Mouse (Mus musculus): ENCODE results near the gene Marc2.
A peak's percentile ranks its signal among the peaks of the same experiment; 100 is the strongest.

Gene Marc2

DNA sequence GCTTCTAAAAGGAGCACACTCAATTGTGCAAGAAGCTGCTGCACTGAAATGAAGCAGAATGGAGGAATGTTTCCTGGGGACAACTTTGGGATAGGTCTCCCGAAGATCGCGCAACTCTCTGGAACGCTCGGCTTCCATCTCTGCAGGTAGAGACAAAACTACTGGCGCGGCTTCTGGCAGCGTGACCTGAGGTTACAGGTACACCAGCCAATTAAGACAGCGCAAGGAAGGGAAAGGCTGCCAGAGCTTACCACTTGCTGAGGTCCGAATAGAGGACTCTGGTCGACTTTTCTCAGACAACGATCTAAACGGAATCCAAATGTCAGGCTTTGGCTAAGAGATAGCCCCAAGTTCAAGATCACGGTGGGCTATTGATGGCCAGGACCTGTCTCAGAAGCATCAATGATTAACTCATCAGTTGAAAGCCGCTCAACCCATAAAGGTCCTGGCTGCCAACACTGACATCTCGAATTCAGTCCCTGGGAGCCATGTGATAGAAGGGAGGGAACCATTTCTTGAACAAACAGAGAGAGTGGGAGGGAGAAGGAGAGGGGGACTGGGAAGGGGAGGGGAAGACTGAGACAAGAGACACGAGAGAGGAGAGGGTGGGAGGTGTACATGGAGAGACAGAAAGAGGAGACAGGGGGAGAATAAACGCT is at the start of gene Marc2:
Marc2 (minus strand) TSS at position 360 of the 659 bp plus-strand sequence.
- peak; percentile 24 for DNase-seq

DNA sequence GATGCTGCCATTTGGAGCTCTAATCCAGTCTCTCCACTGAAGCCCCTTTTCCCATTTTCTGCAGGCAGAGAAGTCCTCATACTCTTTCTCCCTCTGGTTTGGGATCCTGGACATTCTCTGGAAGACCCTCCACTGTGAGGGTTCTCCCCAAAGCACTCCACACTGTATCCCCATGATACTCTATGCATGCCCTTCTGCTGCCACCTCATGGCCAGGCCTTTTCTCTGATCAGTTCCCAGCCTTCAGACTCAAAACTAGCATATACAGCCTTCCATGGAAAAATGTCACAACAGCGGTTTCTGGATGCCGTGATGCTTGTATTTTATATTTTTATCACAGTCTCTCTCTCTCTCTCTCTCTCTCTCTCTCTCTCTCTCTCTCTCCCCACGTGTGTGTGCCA is 45.7 kb upstream of the Marc2 start:
- DNase-seq: no peak

GRCm38 (mm10) chr1:184889454-184889853 is 43.2 kb upstream of the Marc2 start:
- DNase-seq: no peak

GRCm38 (mm10) chr1:184886160-184886559 is 39.9 kb upstream of the Marc2 start:
- no peak for DNase-seq

- peak; percentile 63 for DNase-seq
Measured at GRCm38 (mm10) chr1:184882281-184883268, 36.3 kb upstream of the Marc2 start, which contains the start of gene C130074G19Rik. Gene C130074G19Rik, minus strand, starts transcription at chr1:184883218.

DNA sequence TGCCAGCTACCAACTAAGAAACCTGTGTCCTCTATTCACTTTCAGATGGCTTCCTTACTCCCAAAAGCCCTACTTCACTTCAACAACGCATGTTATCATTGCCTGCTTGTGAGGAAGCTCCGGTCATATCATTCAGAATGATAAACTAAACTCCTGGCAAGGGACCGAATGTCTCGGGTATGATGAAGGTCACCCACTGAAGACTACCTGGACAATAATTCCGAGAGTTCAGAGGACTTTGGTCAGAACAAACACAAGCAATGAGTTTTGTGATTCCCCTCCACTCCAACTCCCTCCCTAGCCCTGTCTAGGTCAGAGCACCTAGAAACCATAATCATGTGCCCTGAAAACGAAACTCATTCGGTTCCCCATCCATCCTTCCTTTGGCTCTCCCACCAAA is 35.6 kb upstream of the Marc2 start:
- no peak for DNase-seq

DNA sequence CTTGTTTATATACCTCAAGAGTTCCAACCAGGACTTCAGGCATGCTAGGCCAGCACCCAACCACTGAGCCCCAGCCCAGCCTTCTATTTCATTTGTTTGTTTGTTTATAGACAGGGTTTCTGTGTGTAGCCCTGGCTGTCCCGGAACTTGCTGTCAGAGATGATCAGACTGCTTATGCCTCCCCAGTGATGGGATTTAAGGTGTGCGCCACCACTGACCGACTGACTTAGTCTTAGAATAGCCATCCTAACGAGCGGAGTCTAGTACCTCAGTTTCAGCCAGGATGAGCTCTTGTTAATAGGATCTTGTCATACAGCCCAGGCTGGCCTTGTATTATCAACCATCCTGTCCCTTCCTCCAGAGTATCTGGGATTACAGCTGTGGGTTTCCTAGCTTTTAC is 35.0 kb upstream of the Marc2 start:
- DNase-seq: no peak

DNA sequence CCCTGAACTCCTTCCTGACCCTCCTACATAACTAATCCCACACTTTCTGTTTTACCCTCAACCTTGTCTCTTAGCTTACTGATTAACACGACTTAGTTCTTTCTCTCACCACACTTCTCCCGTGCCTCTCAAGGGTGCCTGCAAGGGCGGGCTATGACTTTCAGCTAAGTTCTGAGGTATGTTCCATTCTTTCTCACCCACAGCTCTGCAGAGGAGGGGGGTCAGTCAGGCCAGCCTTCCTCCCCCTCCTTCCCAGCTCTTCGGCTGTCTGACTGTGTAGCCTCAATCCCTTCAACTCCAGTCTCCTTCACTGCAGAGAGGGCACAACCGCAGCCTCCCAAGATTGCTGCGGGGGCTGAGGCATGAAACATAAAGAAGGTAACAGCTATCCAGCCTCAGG is 32.6 kb upstream of the Marc2 start:
- no peak for DNase-seq

GRCm38 (mm10) chr1:184877306-184877705 is 31.1 kb upstream of the Marc2 start:
- no peak for DNase-seq

- DNase-seq: no peak
Measured at GRCm38 (mm10) chr1:184873910-184874309, 27.7 kb upstream of the Marc2 start.

- DNase-seq: no peak
Measured at GRCm38 (mm10) chr1:184872069-184872819, 26.0 kb upstream of the Marc2 start.

GRCm38 (mm10) chr1:184871506-184871905 is 25.3 kb upstream of the Marc2 start:
- no peak for DNase-seq

DNA sequence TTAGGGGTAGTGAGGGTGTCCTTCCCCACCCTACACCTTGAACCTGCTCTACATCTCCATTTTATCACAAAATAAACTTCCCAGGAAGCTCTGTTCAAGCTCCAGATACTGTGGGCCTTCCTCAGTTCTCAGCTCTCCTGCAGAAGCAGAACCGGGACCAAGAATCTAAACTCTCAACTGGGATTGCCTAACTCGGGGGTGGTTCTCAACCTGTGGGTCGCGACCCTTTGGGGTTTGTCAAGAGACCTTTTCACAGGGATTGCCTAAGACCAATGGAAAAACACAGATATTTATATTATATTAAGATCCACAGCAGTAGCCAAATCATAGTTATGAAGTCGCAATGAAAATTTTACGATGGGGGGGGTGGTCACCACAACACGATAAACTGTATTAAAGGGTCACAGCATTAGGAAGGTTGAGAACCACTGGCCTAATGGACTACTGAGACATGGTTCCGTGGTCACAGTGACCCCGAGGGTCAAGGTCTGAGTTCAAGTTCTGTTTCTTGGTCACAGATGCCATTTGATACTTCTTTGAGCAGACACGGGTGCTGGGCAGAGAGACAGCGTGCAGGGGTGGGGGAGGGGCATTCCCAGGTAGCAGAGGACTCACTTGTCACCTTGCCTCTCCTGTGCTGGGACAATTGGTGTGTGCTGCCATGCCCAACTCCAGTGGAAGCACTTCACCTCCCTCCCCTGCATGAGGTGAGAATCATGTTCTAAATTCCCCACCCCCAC is 24.6 kb upstream of the Marc2 start:
- no peak for DNase-seq

- no peak for DNase-seq
Measured at GRCm38 (mm10) chr1:184869939-184870565, 23.8 kb upstream of the Marc2 start.

DNA sequence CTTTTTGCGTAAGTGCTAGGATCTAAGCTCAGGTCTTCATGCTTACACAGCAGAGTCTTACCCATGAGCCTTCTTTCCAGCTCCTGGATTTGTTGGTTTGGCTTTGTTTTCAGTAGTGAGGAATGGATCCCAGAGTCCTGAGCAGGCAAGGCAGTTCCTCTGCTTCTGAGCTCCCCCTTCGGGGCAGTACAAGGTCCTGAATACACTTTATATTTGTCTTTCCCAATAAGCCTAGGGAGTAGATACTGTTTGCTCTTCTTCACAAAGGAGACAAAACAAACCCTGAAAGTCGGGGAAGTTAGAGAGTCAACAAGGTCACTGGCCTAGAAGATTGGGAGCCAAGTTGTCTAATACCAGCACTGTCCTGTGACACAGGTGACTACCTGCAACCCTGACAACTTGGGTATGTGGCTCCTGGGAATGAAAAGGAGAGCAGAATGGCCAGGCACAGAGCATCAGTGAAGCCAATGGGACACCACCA is 21.4 kb upstream of the Marc2 start:
- DNase-seq: no peak

DNA sequence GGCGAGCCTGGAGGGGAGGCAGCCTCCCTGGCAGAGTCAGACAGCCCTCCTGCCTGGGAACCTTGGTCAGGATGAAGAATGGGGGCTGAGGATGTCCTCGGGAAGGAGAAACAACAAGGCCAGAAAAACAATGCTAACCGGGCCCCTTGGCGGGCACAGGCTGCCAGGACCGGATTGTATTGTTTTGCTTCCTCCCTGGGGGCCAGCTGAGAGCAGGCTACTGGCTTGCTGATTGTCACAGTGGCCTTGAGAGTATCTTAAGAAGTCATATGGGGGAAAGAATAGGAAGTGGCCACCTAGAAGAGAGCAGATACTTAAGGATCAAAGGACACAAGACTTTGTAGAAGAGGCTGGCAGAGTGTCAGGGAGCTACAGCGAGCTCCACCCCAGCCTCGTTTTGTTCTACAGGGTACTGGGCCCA is 18.1 kb upstream of the Marc2 start:
- DNase-seq: no peak

DNA sequence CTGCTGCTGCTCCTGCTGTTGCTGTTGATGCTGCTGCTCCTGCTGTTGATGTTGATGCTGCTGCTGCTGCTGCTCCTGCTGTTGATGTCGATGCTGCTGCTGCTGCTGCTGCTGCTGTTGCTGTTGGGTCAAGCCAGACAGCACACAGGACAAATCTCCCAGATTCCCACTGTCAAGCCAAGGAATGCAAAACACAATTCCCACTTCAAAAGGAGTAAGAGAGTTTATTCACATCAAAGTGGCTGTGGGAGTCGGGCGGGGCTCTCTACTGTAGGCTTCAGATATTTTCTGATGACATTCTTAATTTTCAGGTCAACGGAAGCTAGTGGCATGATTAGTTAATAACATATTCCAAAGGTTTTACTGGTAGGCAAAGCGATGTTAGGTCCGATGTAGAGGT is 16.4 kb upstream of the Marc2 start:
- no peak for DNase-seq

DNA sequence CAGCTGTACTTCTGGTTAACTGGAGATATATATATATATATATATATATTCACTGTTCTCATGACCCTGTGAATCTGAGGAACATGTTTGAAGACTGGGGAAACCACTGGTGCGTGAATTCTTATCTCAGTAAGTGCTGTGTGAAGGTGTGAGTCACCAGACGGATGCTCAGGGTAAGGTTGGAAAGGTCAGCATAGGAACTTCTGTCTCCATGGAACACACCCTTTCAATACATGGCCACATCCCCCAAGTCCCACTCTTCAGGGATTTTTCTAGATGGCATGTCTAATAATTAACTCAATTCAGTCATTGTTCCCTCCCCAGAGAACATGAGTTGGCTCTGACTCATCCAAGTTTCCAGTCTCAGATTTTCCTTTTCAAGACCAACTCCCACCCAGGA is 15.3 kb upstream of the Marc2 start:
- no peak for DNase-seq

GRCm38 (mm10) chr1:184860276-184860675 is 14.0 kb upstream of the Marc2 start:
- DNase-seq: no peak

DNA sequence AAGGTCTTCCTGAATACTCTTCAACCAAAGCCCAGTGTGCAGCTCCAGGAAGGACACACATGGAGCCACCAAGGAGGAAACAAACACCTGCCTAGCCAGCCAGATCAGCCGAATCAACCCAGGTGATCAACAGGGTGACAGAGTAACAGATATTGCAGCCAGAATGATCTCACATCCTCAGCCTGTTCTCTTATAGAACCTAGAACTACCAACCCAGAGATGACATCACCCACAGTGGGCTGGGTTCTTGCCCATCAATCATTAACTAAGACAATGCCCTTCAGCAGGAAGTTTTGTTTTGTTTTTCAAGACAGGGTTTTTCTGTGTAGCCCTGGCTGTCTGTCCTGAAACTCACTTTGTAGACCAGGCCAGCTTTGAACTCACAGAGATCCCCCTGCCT is 12.0 kb upstream of the Marc2 start:
- DNase-seq: no peak

DNA sequence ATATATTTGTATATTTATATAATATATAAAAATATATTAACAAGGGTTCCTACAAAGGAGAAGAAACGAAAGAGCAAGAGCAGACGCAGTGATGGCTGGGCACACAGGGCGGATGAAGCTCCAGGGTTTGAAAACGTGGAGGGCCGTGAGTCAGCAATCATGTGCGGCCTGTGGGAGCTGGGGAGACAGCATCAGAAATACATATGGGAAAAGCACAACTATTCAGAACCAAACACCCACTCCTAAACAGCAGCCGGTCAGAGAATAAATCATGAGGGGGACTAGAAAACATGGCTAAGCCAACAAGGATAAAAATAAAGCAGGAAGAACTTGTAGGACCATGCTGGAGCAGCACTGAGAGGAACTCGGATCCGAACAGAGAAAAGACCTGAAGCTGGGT is 11.0 kb upstream of the Marc2 start:
- DNase-seq: no peak

- DNase-seq: no peak
Measured at GRCm38 (mm10) chr1:184853922-184854321, 7.7 kb upstream of the Marc2 start.

Data from thymus, postnatal 4 days (tissue).